Mouse (Mus musculus) kidney, adult 2 months (tissue): ENCODE measurements around the gene Pxn.

Experiments used
- CTCF ChIP-seq: fragments of 200-500 bp; conservative IDR thresholded peaks from 2 replicates; pipeline ENCODE4 v1.5.1; 2011; ENCODE audit warnings: low read depth, mild to moderate bottlenecking, control low read depth, low read length, moderate library complexity, mixed read lengths; ENCODE audit not compliant: insufficient read depth, insufficient read length
- POLR2A ChIP-seq: fragments of 200-500 bp; IDR thresholded peaks from one replicate; pipeline ENCODE4 v1.6.1; 2011; ENCODE audit warnings: low read depth, low read length, control low read depth

DNA sequence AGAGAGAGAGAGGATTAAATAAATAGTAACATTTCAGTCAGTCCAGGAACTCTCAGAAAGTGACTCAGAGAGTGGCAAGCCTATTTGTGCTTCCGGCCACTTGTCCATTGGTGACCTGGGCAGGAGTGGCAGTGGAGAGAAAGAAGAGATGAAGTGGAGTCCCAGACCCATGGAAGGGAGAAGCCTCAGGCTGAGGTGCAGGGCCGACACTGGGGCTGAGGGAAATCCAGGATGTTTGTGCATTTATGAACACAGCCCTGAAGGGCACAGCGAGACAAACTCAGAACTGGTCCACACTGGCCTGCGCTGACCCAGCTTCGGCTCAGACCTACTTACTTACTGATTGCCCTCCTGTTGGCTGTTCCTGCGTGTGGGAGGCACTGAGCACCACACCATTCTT is 36.7 kb upstream of the Pxn start:
- TF ChIP-seq CTCF (no peak), POLR2A (no peak)
